Mouse (Mus musculus) CH12.LX (cell line): ENCODE measurements around the gene Padi6.

Source experiments
- GABPA ChIP-seq: IDR thresholded peaks from 2 replicates; pipeline ENCODE4 v1.6.1; 2012; ENCODE audit warnings: low read depth, low read length, improper control_type of control experiment, inconsistent platforms; ENCODE audit not compliant: insufficient replicate concordance
- MEF2A ChIP-seq: IDR thresholded peaks from 2 replicates; pipeline ENCODE4 v1.6.1; 2014; ENCODE audit warnings: low read depth, mild to moderate bottlenecking, inconsistent platforms, low read length, improper control_type of control experiment, borderline replicate concordance
- NRF1 ChIP-seq: IDR thresholded peaks from 2 replicates; pipeline ENCODE4 v1.6.1; 2014; ENCODE audit warnings: low read depth, mild to moderate bottlenecking, inconsistent platforms, low read length, improper control_type of control experiment, moderate library complexity
- USF1 ChIP-seq: IDR thresholded peaks from 2 replicates; pipeline ENCODE4 v1.6.1; 2014; ENCODE audit warnings: low read depth, mild to moderate bottlenecking, inconsistent platforms, low read length, improper control_type of control experiment
- USF2 ChIP-seq: conservative IDR thresholded peaks from 2 replicates; pipeline ENCODE4 v1.6.1; 2011; ENCODE audit warnings: low read depth, low read length, improper control_type of control experiment
- ZMIZ1 ChIP-seq: IDR thresholded peaks from 2 replicates; pipeline ENCODE4 v1.6.1; 2012; ENCODE audit warnings: low read depth, mild to moderate bottlenecking, inconsistent platforms, low read length, improper control_type of control experiment

- TF ChIP-seq USF1, result no peak
- no peak for TF ChIP-seq MEF2A
- no peak for TF ChIP-seq ZMIZ1
- TF ChIP-seq GABPA, result no peak
- no peak for TF ChIP-seq NRF1
- no peak for TF ChIP-seq USF2
These were observed 25.4 kb downstream of the Padi6 start for GRCm38 (mm10) chr4:140716994-140717393.
